Mouse (Mus musculus): Measurements from ENCODE around the gene Zfp575.

Gene Zfp575

DNA sequence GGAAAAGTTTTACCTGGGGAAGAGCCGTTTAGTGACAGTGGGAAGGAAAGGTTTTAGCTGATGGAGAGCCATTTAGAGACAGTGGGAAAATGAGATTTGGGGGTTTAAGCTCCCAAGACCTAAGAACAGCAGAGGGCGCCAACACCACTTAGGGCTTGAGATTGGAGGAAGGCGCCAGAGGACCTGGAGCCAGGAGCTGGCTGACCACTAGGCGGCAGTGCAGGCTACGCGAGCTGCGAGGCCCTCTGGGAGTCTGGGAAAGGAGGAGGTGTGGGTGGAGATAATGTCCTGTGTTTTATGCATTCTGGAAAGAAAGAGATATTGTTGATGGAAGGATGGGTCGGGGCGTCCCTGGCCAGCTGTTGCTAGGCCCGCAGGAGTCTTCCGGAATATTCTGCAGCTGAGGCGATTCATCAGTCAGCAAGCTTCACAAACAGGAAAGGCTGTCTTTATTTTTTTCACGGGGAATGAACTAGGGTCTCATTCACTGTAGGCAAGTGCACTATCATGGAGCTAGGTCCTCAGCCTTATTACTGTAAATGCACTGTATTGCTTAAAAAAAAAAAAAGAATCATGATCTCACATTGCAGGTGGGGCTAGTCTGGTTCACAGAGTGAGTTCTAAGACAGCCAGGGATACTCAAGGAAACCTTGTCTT lies 13.6 kb upstream of the Zfp575 start:
- peak; percentile 95 for DNase-seq (ENCODE audit: low spot score)

- no peak for DNase-seq (ENCODE audit: low spot score)
Observed at GRCm38 (mm10) chr7:24599211-24600067, 12.0 kb upstream of the Zfp575 start.

DNA sequence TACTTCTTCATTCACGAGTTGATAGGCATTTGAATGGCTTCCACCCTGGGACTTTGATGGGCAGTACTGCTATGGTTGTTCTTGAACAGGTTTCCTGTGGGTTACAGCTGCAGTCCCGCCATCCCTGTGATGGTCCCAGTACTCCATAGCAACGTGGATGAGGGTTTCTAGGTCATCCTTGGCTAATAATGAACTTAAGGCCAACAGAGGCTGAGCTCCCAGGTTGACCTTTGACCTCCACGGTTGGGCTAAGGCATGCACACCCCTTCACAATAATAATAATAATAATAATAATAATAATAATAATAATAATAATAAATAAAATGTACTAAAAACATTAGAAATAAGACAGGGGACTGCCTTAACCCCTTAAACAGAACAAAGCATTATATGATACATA lies 10.7 kb upstream of the Zfp575 start:
- no peak for DNase-seq (ENCODE audit: low spot score)

DNA sequence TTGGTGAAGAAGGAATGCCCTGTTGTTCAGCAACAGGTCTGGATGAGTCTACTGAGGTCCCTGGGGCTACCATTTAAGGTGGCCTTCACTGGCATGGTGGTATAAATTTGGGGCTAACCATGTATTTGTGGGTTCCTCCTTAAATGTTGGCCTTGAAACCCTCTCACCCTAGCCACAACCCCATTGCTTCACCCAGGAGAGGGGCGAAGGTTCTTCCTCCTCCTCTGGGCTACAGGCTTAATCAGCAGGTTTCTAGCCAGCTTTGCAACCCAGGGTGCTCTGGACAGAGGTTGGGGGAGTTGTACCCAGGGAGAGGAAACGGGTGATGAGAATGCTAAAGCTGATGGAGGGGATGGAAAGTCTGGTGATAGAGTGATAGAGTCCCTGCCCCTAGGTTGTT lies 8.0 kb upstream of the Zfp575 start:
- DNase-seq (ENCODE audit: low spot score), result no peak

- no peak for DNase-seq (ENCODE audit: low spot score)
Observed at GRCm38 (mm10) chr7:24594309-24594803, 6.9 kb upstream of the Zfp575 start.

DNA sequence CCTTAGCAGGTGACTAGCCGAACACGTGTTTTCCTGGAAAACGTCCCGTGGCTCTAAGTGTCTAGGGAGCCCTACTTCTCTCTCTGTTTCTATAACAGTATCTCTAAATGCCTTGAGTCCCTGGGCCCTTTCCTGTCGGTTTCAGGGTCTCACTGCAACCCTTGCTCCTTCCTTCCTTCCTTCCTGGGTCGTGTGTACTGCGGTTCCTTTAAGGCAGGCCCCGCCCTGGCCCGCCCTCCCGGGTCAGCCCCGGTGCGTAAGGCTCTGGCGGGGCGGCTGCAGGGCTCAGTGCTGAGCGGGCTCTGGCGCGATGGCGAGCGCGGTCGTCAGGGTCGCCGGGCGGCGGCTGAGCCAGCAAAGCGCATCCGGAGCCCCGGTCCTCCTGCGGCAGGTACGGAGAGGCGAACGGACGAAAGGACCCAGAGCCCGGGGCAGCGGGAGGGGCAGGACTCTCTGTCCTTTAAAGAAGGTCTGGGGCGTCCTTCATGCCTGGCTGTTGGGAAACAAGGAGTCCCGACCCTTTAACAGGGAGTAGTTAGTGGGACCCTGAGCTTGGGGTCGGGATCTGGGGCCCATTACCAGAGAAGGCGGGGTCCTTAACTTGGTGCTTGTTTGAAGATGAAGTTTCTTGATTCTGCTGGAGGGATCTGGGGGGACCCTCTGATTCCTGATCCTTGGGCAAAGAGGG lies 6.3 kb upstream of the Zfp575 start:
- DNase-seq (ENCODE audit: low spot score), result peak; percentile 80

DNA sequence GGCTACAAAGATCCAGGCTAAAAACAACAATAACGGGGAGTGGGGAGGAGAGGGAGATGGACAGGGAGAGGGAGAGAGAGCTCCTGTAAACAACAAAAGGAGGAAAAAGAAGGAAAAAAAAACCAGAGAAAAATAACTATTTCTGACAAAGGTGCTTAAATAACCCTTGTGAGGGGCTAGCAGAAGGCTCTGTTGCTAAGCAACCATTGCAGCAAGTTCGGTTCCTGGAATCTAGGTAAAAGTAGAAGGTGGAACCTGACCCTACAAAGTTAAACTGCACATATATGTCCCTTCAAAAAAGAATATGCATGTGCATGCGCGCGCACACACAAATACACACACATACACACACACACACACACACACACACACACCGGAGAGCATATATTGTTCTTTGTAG lies 5.3 kb upstream of the Zfp575 start:
- DNase-seq (ENCODE audit: low spot score), result no peak

DNA sequence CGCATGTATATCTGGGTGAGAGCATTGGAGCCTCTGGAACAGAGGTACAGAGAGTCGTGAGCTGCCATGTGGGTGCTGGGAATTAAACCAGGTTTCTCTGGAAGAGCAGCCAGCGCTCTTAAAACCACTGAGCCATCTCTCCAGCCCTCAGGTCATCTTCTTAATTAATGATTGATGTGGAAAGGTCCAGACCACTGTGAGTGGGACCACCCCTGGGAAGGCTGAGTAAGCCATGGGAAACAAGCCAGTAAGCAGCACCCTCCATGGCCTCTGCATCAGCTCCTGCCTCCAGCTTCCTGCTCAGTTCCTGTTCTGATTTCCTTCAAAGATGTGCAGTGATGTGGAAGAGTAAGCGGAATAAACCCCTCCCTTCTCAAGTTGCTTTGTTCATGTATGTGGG lies 4.7 kb upstream of the Zfp575 start:
- no peak for DNase-seq (ENCODE audit: low spot score)

DNA sequence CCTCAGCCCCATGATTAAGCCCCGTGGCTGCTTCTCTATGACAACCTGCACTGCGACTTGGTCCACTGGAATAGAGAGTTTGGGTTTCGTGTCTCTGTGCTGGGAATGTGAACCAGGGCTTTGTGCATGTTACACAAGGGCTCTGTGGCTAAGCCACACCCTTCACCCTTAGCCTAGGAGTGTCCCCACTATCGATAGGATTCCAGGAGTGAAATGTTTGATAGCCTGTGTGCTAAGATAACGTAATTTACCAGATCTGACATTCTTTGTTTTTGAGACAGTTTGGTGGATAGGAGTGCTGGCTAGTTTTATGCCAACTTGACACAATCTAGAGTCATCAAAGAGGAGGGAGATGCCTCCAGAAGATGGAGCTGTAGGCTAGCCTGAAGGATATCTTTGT lies 4.3 kb upstream of the Zfp575 start:
- DNase-seq (ENCODE audit: low spot score), result no peak

- no peak for DNase-seq (ENCODE audit: low spot score)
Observed at GRCm38 (mm10) chr7:24588336-24588735, 895 bp upstream of the Zfp575 start.

DNA sequence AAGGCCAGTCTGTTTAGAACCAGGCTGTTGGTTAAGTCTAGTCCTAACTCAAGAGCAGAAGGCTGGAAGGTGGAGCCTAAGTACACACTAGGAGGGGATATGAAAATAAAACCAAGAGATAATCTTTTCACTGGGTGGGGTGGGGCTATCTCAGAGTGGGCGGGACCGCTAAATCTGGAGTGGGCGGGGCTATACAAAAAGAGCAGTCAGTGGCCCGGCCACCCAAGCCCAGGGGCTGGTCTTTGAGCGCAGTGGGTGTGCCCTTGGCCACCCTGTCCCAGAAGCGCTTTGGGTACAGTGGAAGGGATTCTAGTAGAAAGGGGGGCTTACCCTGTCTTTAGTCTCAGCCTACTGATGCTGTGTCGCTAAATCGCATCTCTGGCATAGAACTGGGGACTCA lies 613 bp downstream of the Zfp575 start:
- DNase-seq (ENCODE audit: low spot score), result no peak

DNA sequence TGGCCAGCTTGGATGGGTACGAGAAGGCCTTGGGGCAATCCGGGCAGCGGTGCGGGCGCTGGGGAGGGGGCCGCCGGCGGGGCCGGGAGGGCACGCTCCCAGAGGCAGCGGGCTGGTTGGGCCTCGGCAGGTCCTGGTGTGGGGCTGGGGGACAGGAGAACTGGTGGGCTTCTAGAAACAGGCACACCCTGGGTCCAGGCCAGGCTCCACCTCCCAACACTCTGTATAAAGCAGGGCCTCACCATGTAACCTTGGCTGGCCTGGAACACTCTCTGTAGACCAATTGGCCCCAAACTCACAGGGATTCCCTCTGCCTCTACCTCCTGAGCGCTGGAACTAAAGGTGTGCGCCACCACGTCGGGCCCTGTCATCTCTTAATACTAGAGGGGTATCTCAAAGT lies 1.4 kb downstream of the Zfp575 start:
- DNase-seq (ENCODE audit: low spot score), result no peak

- DNase-seq (ENCODE audit: low spot score), result no peak
Observed at GRCm38 (mm10) chr7:24584876-24585275, 2.6 kb downstream of the Zfp575 start.

DNA sequence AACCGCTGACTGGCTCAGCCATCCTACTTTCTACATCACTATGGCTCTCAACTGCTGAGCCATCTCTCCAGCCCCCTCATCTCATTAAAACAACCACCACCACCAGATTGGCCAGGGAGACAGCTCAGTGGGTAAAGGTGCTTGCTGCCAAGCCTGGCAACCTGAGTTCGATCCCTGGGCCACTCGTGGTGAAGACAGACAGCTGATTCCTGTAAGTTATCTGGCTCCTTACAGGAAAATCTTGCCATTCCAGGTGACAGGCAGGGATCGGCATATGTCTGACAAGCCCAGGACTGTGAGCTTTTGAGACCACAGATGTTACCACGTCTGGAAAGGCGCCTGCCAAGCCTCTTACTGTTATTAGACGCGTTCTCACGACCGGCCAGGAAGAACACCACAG lies 9.6 kb downstream of the Zfp575 start:
- DNase-seq (ENCODE audit: low spot score), result no peak

GRCm38 (mm10) chr7:24574224-24574796 lies 13.1 kb downstream of the Zfp575 start:
- no peak for DNase-seq (ENCODE audit: low spot score)

DNA sequence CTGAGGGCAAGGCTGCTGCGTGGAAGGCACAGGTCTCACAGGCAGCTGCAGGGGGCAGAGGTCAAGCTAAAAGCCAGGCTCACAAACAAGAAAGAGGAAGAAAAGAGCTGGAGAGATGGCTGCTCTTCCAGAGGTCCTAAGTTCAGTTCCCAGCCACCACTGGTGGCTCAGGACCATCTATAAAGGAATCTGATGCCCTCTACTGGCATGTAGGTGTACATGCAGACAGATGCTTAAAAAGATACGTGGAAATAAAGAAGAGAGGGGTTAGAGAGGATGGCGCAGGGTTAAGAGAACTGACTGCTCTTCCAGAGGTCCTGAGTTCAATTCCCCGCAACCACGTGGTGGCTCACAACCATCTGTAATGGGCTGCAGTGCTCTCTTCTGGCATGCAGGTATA lies 15.0 kb downstream of the Zfp575 start:
- no peak for DNase-seq (ENCODE audit: low spot score)

DNA sequence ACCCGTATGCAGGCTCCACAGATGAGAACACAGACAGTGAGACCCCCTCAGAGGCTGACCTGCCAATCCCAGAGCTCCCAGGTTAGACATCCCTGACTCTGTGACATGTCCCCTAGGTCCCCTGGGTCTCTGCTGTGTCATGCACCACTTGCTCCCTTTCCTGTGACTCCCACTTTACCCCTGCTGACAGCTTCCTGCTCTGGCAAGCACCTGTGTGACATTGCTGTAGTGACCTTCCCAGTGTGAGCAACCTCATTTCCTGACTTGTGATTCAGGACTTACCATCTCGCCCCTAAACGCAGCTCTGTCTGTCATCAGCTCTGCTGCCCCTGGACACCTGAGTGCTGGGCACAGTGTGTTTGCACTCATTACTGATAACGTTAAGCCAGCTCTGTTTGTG lies 16.4 kb downstream of the Zfp575 start:
- no peak for DNase-seq (ENCODE audit: low spot score)

- DNase-seq (ENCODE audit: low spot score), result no peak
Observed at GRCm38 (mm10) chr7:24568512-24568911, 18.9 kb downstream of the Zfp575 start.

DNA sequence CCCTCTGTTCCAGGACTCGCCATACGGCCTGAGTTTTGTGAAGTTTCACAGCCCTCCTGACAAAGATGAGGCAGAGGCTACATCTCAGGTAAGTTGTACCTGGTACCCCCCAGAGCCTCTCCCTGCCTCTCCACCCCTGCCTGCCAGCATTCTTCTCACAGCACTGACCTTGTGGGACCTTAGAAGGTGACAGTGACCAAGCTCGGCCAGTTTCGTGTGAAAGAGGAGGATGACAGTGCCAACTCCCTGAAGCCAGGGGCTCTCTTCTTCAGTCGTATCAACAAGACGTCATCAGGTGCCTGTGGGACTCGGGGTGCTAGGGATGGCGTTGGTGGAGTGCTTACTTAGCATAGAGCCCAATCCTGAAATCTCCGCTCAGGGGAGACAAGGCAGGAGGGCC lies 21.2 kb downstream of the Zfp575 start:
- no peak for DNase-seq (ENCODE audit: low spot score)

GRCm38 (mm10) chr7:24565627-24566026 lies 21.8 kb downstream of the Zfp575 start:
- no peak for DNase-seq (ENCODE audit: low spot score)

DNA sequence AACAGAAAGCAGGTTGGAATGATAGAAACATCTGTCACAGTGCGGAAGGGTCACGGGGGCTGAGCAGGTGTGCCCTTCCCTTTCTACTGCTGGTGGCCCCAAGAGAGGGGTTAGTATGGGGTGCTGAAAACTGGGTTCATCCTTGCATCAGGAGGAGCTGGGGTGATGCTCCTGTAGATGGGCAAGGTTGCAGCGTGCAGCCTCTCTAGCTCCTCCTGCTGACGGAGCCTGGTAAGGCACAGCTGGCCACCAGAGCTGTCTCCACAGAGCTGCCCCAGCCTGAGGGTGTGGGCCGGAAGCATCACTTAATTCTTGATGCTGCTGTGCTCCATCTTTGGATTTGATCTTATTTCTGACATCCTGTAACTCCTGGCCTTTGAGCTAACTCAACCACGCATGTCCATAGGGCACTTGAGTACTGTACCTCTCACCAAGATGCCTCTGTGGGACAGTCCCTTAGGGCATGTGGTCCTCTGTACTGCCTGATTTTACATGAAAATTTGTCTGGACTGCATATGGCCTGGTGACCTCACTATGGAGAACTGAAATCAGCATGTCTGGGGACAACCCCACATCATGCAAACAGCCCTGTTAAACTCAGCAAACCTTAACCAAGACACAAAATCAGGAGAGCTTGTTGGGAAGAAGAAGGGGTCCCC lies 22.7 kb downstream of the Zfp575 start:
- DNase-seq (ENCODE audit: low spot score), result peak; percentile 61

DNA sequence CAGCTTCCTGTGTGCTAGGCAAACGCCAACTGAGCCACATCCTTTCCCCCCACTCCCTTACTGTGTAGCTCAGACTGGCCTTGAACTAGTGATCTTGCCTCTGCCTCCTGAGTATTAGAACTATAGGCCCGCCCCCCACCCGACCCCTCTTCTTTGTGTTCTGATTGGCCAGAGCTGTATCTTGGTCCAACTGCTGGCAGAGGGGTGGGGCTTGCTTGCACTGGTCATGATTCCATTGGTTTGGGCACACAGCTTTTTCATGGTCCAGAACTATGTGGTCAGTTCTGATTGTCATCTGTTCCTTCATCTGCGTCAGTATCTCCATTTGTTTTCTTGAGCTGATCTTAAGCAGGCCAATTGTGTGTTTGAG lies 23.6 kb downstream of the Zfp575 start:
- DNase-seq (ENCODE audit: low spot score), result no peak
